Mouse (Mus musculus): ENCODE results near the gene Aoc2. TPM values are rescaled to one million over a fixed set of nuclear protein-coding genes. Genes with fewer than 3 reads are reported as not detected.

The Aoc2 gene
- polyA plus RNA-seq, 1 experiment = 1.2 TPM

DNA sequence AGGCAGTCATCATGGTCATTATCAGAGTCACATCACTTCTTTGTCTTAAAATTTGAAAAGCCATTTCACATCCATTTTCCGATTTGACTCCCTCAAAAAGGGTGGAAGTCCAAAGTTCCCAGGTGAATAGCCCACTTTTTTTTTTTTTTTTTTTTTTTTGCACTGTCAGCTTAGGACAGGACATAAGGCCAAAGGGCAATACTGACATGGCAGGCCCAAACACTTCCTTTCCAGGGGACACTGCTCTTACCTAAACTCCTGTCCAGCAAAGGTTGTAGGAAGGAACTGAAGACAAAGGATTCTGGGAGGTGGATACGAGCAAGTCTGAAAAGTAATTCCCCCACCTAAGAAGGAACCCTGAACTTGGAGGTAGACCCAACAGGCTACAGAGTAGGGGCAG lies 31.1 kb downstream of the Aoc2 start:
- TF ChIP-seq CEBPB (IDR thresholded peaks at IDR 0.05; ENCODE audit: insufficient read depth, poor library complexity, severe bottlenecking) (no peak), REST (IDR thresholded peaks at IDR 0.05; ENCODE audit: insufficient read depth, insufficient read length) (no peak), MAX (IDR thresholded peaks at IDR 0.05; ENCODE audit: low read depth) (no peak), USF1 (IDR thresholded peaks at IDR 0.05; ENCODE audit: low read depth) (no peak), E2F4 (IDR thresholded peaks at IDR 0.05; ENCODE audit: insufficient read depth) (no peak), MYOG (IDR thresholded peaks at IDR 0.05; ENCODE audit: control insufficient read depth in 1 of 3, insufficient read depth in 1 of 3, insufficient read length in 2 of 3, low read depth in 2 of 3) (no peak), MYOD1 (IDR thresholded peaks at IDR 0.05; ENCODE audit: control insufficient read depth in 1 of 3, insufficient read length in 2 of 3, low read depth in 2 of 3) (no peak), POLR2AphosphoS2 (IDR thresholded peaks at IDR 0.05; ENCODE audit: insufficient read length, low read depth) (no peak), TCF12 (IDR thresholded peaks at IDR 0.05; ENCODE audit: insufficient read depth, poor library complexity, severe bottlenecking) (no peak)
- no peak overlapping the region for H3ac ChIP-seq (ENCODE audit: control insufficient read depth, insufficient read length)
- peaks cover 27% of the 10 kb centered on the region for H3K27me3 ChIP-seq (ENCODE audit: control insufficient read depth, insufficient read depth, insufficient read length)
- no peaks in the 10 kb centered on the region for H3K79me2 ChIP-seq (ENCODE audit: control insufficient read depth, insufficient read depth)
- no peak overlapping the region for H3K4me3 ChIP-seq
- no peak overlapping the region for H3K4me2 ChIP-seq (ENCODE audit: low read depth)
- no peaks in the 10 kb centered on the region for H3K36me3 ChIP-seq (ENCODE audit: control insufficient read depth, insufficient read depth)

- Histone ChIP-seq H3K36me3 (ENCODE audit: control insufficient read depth, insufficient read depth) (no peaks in the 10 kb centered on the region), H3K79me2 (ENCODE audit: control insufficient read depth, insufficient read depth) (no peaks in the 10 kb centered on the region), H3K4me2 (ENCODE audit: low read depth) (no peak overlapping the region), H3ac (ENCODE audit: control insufficient read depth, insufficient read length) (no peak overlapping the region), H3K27me3 (ENCODE audit: control insufficient read depth, insufficient read depth, insufficient read length) (peaks cover 16% of the 10 kb centered on the region), H3K4me3 (no peak overlapping the region)
- no peak for TF ChIP-seq USF1 (IDR thresholded peaks at IDR 0.05; ENCODE audit: low read depth)
- TF ChIP-seq POLR2A (IDR thresholded peaks at IDR 0.05; ENCODE audit: insufficient read length, low read depth) = no peak
- TF ChIP-seq CEBPB (IDR thresholded peaks at IDR 0.05; ENCODE audit: insufficient read depth, poor library complexity, severe bottlenecking) = no peak
- TF ChIP-seq TCF3 (IDR thresholded peaks at IDR 0.05; ENCODE audit: insufficient read length, low read depth) = no peak
- TF ChIP-seq REST (IDR thresholded peaks at IDR 0.05; ENCODE audit: insufficient read depth, insufficient read length) = no peak
- TF ChIP-seq MAX (IDR thresholded peaks at IDR 0.05; ENCODE audit: low read depth) = no peak
- no peak for TF ChIP-seq MYOG (IDR thresholded peaks at IDR 0.05; ENCODE audit: control insufficient read depth in 1 of 3, insufficient read depth in 1 of 3, insufficient read length in 2 of 3, low read depth in 2 of 3)
- TF ChIP-seq MYOD1 (IDR thresholded peaks at IDR 0.05; ENCODE audit: control insufficient read depth in 1 of 3, insufficient read length in 2 of 3, low read depth in 2 of 3) = no peak
- no peak for TF ChIP-seq POLR2AphosphoS2 (IDR thresholded peaks at IDR 0.05; ENCODE audit: insufficient read length, low read depth)
- TF ChIP-seq SRF (IDR thresholded peaks at IDR 0.05; ENCODE audit: control insufficient read depth, insufficient read length, low read depth) = no peak
- no peak for TF ChIP-seq E2F4 (IDR thresholded peaks at IDR 0.05; ENCODE audit: insufficient read depth)
Observed at GRCm38 (mm10) chr11:101357505-101358182, 32.8 kb downstream of the Aoc2 start.

DNA sequence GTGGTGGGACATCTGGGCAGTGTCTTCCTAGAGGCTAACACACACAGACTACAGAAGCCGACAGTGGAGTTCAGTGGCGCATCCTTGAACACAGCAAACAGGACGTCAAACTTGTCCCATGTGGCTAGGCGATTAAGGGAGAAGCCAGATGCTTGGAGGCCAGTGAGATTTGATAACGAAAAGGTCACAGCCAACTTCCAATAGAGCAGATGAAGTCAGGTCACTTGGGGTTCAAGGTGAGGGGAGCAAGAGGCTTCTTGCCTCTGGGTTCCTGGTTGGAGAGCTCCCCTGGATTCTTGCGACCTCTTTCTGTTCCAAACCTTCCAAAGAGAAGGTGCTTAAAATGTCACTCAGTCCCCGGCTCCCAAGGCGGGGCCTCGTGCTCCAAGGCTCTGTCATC lies 34.9 kb downstream of the Aoc2 start:
- TF ChIP-seq SRF (IDR thresholded peaks at IDR 0.05; ENCODE audit: control insufficient read depth, insufficient read length, low read depth) (no peak), MYOG (IDR thresholded peaks at IDR 0.05; ENCODE audit: control insufficient read depth in 1 of 3, insufficient read depth in 1 of 3, insufficient read length in 2 of 3, low read depth in 2 of 3) (no peak), MAX (IDR thresholded peaks at IDR 0.05; ENCODE audit: low read depth) (no peak), POLR2AphosphoS2 (IDR thresholded peaks at IDR 0.05; ENCODE audit: insufficient read length, low read depth) (no peak), POLR2A (IDR thresholded peaks at IDR 0.05; ENCODE audit: insufficient read length, low read depth) (no peak), REST (IDR thresholded peaks at IDR 0.05; ENCODE audit: insufficient read depth, insufficient read length) (no peak), TCF12 (IDR thresholded peaks at IDR 0.05; ENCODE audit: insufficient read depth, poor library complexity, severe bottlenecking) (no peak), TCF3 (IDR thresholded peaks at IDR 0.05; ENCODE audit: insufficient read length, low read depth) (no peak), MYOD1 (IDR thresholded peaks at IDR 0.05; ENCODE audit: control insufficient read depth in 1 of 3, insufficient read length in 2 of 3, low read depth in 2 of 3) (no peak), CEBPB (IDR thresholded peaks at IDR 0.05; ENCODE audit: insufficient read depth, poor library complexity, severe bottlenecking) (no peak), USF1 (IDR thresholded peaks at IDR 0.05; ENCODE audit: low read depth) (no peak), E2F4 (IDR thresholded peaks at IDR 0.05; ENCODE audit: insufficient read depth) (no peak)

GRCm38 (mm10) chr11:101360651-101361113 lies 35.8 kb downstream of the Aoc2 start:
- no peak overlapping the region for H3K4me2 ChIP-seq (ENCODE audit: low read depth)
- no peak overlapping the region for H3K4me3 ChIP-seq
- H3K27me3 ChIP-seq (ENCODE audit: control insufficient read depth, insufficient read depth, insufficient read length) = peaks cover 19% of the 10 kb centered on the region
- no peaks in the 10 kb centered on the region for H3K36me3 ChIP-seq (ENCODE audit: control insufficient read depth, insufficient read depth)
- no peaks in the 10 kb centered on the region for H3K79me2 ChIP-seq (ENCODE audit: control insufficient read depth, insufficient read depth)
- no peak overlapping the region for H3ac ChIP-seq (ENCODE audit: control insufficient read depth, insufficient read length)
- peak; percentile 71 for TF ChIP-seq USF1 (IDR thresholded peaks at IDR 0.05; ENCODE audit: low read depth)
- no peak for TF ChIP-seq SRF (IDR thresholded peaks at IDR 0.05; ENCODE audit: control insufficient read depth, insufficient read length, low read depth)

More for the DNA sequence above, 34.9 kb downstream of the Aoc2 start:
- Histone ChIP-seq H3K79me2 (ENCODE audit: control insufficient read depth, insufficient read depth) (no peaks in the 10 kb centered on the region), H3K27me3 (ENCODE audit: control insufficient read depth, insufficient read depth, insufficient read length) (peaks cover 14% of the 10 kb centered on the region), H3K36me3 (ENCODE audit: control insufficient read depth, insufficient read depth) (no peaks in the 10 kb centered on the region), H3ac (ENCODE audit: control insufficient read depth, insufficient read length) (no peak overlapping the region), H3K4me3 (no peak overlapping the region), H3K4me2 (ENCODE audit: low read depth) (no peak overlapping the region)

GRCm38 (mm10) chr11:101364531-101364931 lies 39.7 kb downstream of the Aoc2 start:
- TF ChIP-seq MYOD1 (IDR thresholded peaks at IDR 0.05; ENCODE audit: control insufficient read depth in 1 of 3, insufficient read length in 2 of 3, low read depth in 2 of 3) = no peak
- no peak for TF ChIP-seq CEBPB (IDR thresholded peaks at IDR 0.05; ENCODE audit: insufficient read depth, poor library complexity, severe bottlenecking)
- TF ChIP-seq TCF12 (IDR thresholded peaks at IDR 0.05; ENCODE audit: insufficient read depth, poor library complexity, severe bottlenecking) = no peak
- TF ChIP-seq USF1 (IDR thresholded peaks at IDR 0.05; ENCODE audit: low read depth) = no peak
- no peak for TF ChIP-seq SRF (IDR thresholded peaks at IDR 0.05; ENCODE audit: control insufficient read depth, insufficient read length, low read depth)
- no peak for TF ChIP-seq E2F4 (IDR thresholded peaks at IDR 0.05; ENCODE audit: insufficient read depth)
- TF ChIP-seq POLR2AphosphoS2 (IDR thresholded peaks at IDR 0.05; ENCODE audit: insufficient read length, low read depth) = no peak
- no peak for TF ChIP-seq MAX (IDR thresholded peaks at IDR 0.05; ENCODE audit: low read depth)
- TF ChIP-seq MYOG (IDR thresholded peaks at IDR 0.05; ENCODE audit: control insufficient read depth in 1 of 3, insufficient read depth in 1 of 3, insufficient read length in 2 of 3, low read depth in 2 of 3) = no peak
- no peak for TF ChIP-seq TCF3 (IDR thresholded peaks at IDR 0.05; ENCODE audit: insufficient read length, low read depth)
- TF ChIP-seq REST (IDR thresholded peaks at IDR 0.05; ENCODE audit: insufficient read depth, insufficient read length) = no peak
- TF ChIP-seq POLR2A (IDR thresholded peaks at IDR 0.05; ENCODE audit: insufficient read length, low read depth) = no peak
- Histone ChIP-seq H3K4me3 (no peak overlapping the region), H3K4me2 (ENCODE audit: low read depth) (no peak overlapping the region), H3K27me3 (ENCODE audit: control insufficient read depth, insufficient read depth, insufficient read length) (peaks cover 32% of the 10 kb centered on the region), H3K36me3 (ENCODE audit: control insufficient read depth, insufficient read depth) (no peaks in the 10 kb centered on the region), H3ac (ENCODE audit: control insufficient read depth, insufficient read length) (no peak overlapping the region), H3K79me2 (ENCODE audit: control insufficient read depth, insufficient read depth) (no peaks in the 10 kb centered on the region)
